Mouse (Mus musculus) liver, embryonic 11.5 days (tissue): ENCODE data around the gene Psma6. TPM values are rescaled to one million over a fixed set of nuclear protein-coding genes. Genes with fewer than 3 reads are reported as not detected.
A peak's percentile ranks its signal among the peaks of the same experiment; 100 is the strongest.

Source experiments
- ATAC-seq: fragments of 200-750 bp; cut with Nextera tagmentation; replicated peaks from 2 replicates; pipeline ENCODE4 v1.8.0; 2017; ENCODE audit warnings: moderate number of reproducible peaks, mild to moderate bottlenecking, moderate TSS enrichment, moderate library complexity; ENCODE audit not compliant: low FRiP score
- DNase-seq: peaks from one replicate; pipeline ENCODE4 v3.0.0-alpha.2; 2017; ENCODE audit warnings: low spot score
- H3K27ac ChIP-seq: fragments of 300-500 bp; sonication (generic); 2 replicates; pipeline ENCODE4 v1.5.1; 2014; ENCODE audit warnings: mild to moderate bottlenecking, low read depth, low read length, control low read depth
- H3K27me3 ChIP-seq: fragments of 300-500 bp; sonication (generic); replicated peaks from 2 replicates; pipeline ENCODE4 v1.6.1; 2014; ENCODE audit warnings: low read length, mixed read lengths; ENCODE audit not compliant: control insufficient read depth, insufficient read depth
- H3K36me3 ChIP-seq: fragments of 300-500 bp; sonication (generic); 2 replicates; pipeline ENCODE4 v1.6.1; 2014; ENCODE audit warnings: mild to moderate bottlenecking, low read length, moderate library complexity, mixed read lengths; ENCODE audit not compliant: control insufficient read depth, insufficient read depth
- H3K4me1 ChIP-seq: fragments of 300-500 bp; sonication (generic); replicated peaks from 2 replicates; pipeline ENCODE4 v1.6.1; 2014; ENCODE audit warnings: low read length, mixed read lengths; ENCODE audit not compliant: control insufficient read depth, insufficient read depth
- H3K4me2 ChIP-seq: fragments of 300-500 bp; sonication (generic); 2 replicates; pipeline ENCODE4 v1.6.1; 2014; ENCODE audit warnings: mild to moderate bottlenecking, control low read depth, moderate library complexity
- H3K4me3 ChIP-seq: fragments of 300-500 bp; sonication (generic); 2 replicates; pipeline ENCODE4 v1.5.1; 2014; ENCODE audit warnings: low read depth, low read length, control low read depth
- H3K9ac ChIP-seq: fragments of 300-500 bp; sonication (generic); 2 replicates; pipeline ENCODE4 v1.6.1; 2014; ENCODE audit warnings: low read depth, low read length, control low read depth
- H3K9me3 ChIP-seq: fragments of 300-500 bp; sonication (generic); 2 replicates; pipeline ENCODE4 v1.6.1; 2016; ENCODE audit warnings: low read length, inconsistent platforms, mixed read lengths; ENCODE audit not compliant: control insufficient read depth
- WGBS: fragments of 180-500 bp; shearing (Covaris S2); extraction: QIAGEN DNeasy Blood & Tissue Kit; methylation state at CpG from one replicate; pipeline ENCODE4 v1.1.7; 2014; 5-methylcytosine and 5-hydroxymethylcytosine counted together
- polyA plus RNA-seq: library from polyadenylated mRNA; unstranded; fragments of >200 nt; fragmentation: Nextera tagmentation; extraction: Ambion mirVana; gene quantifications from 2 replicates; pipeline ENCODE4 v1.2.1, GENCODE M21; 2014

Gene Psma6
- polyA plus RNA-seq, 1 experiment from 2014 or later: 410 TPM

- H3K4me1 ChIP-seq: peaks cover 16% of the 10 kb centered on the region
- H3K9ac ChIP-seq: 0 out of 2 replicates have a peak overlapping the region, but pooled peaks have one; percentile 17
- H3K27ac ChIP-seq: no peak overlapping the region
- H3K9me3 ChIP-seq: no peaks in the 10 kb centered on the region
- no peak overlapping the region for H3K4me3 ChIP-seq
- peak overlapping the region; percentile 12; the same call in 1 of the 2 replicates for H3K4me2 ChIP-seq
- DNase-seq: no peak
- no peaks in the 10 kb centered on the region for H3K36me3 ChIP-seq
- no peak for ATAC-seq
- H3K27me3 ChIP-seq: no peaks in the 10 kb centered on the region
- 27% methylated on average over 11 of the region's 11 CpGs for WGBS
Observed at GRCm38 (mm10) chr12:55438611-55439137, 54.7 kb downstream of the Psma6 start.

DNA sequence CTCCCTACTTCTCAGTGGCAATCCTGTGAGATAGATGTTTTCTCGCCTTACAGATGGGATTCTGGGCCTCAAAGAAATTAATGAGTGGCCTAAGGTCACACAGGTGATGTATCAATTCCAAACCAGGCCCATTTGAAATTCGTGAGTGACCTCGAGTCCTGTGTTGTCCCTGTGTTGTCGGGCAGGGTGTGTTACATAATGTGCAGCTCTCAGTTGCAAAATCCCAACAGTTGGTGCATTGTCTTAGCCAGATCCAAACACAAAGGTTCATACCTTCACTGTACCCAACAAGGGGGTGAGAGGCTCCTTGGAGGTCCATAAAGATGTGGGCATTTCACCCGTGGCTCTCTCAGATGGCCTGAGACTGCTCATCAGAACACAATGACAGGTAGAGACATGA lies 56.4 kb downstream of the Psma6 start:
- no peaks in the 10 kb centered on the region for H3K9me3 ChIP-seq
- 78% methylated on average over 5 of the region's 5 CpGs for WGBS
- H3K9ac ChIP-seq: no peak overlapping the region
- H3K4me3 ChIP-seq: no peak overlapping the region
- DNase-seq: no peak
- H3K27me3 ChIP-seq: no peaks in the 10 kb centered on the region
- peaks cover 16% of the 10 kb centered on the region for H3K4me1 ChIP-seq
- H3K27ac ChIP-seq: no peak overlapping the region
- ATAC-seq: no peak
- no peak overlapping the region for H3K4me2 ChIP-seq
- H3K36me3 ChIP-seq: no peaks in the 10 kb centered on the region

GRCm38 (mm10) chr12:55442245-55442644 lies 58.2 kb downstream of the Psma6 start:
- no peak overlapping the region for H3K4me2 ChIP-seq
- H3K4me3 ChIP-seq: no peak overlapping the region
- no peak overlapping the region for H3K27ac ChIP-seq
- no peaks in the 10 kb centered on the region for H3K27me3 ChIP-seq
- ATAC-seq (no peak), DNase-seq (no peak)
- no peaks in the 10 kb centered on the region for H3K9me3 ChIP-seq
- no peak overlapping the region for H3K9ac ChIP-seq
- H3K4me1 ChIP-seq: peaks cover 12% of the 10 kb centered on the region
- H3K36me3 ChIP-seq: no peaks in the 10 kb centered on the region
- 89% methylated on average over 1 of the region's 1 CpGs for WGBS

GRCm38 (mm10) chr12:55442861-55443850 lies 59.1 kb downstream of the Psma6 start:
- no peak overlapping the region for H3K4me3 ChIP-seq
- DNase-seq (no peak), ATAC-seq (no peak)
- no peaks in the 10 kb centered on the region for H3K9me3 ChIP-seq
- no peaks in the 10 kb centered on the region for H3K36me3 ChIP-seq
- no peak overlapping the region for H3K4me2 ChIP-seq
- WGBS: 62% methylated on average over 9 of the region's 9 CpGs
- H3K27me3 ChIP-seq: no peaks in the 10 kb centered on the region
- H3K27ac ChIP-seq: no peak overlapping the region
- no peak overlapping the region for H3K9ac ChIP-seq
- H3K4me1 ChIP-seq: peaks cover 10% of the 10 kb centered on the region; the same call in 1 of the 2 replicates

- 0 out of 2 replicates have a peak, but pooled peaks cover 7% of the 10 kb centered on the region for H3K4me1 ChIP-seq
- H3K9me3 ChIP-seq: no peaks in the 10 kb centered on the region
- no peak overlapping the region for H3K4me3 ChIP-seq
- H3K27ac ChIP-seq: no peak overlapping the region
- ATAC-seq (no peak), DNase-seq (no peak)
- H3K27me3 ChIP-seq: no peaks in the 10 kb centered on the region
- H3K9ac ChIP-seq: no peak overlapping the region
- 82% methylated on average over 4 of the region's 4 CpGs for WGBS
- H3K4me2 ChIP-seq: no peak overlapping the region
- no peaks in the 10 kb centered on the region for H3K36me3 ChIP-seq
Observed at GRCm38 (mm10) chr12:55444031-55444451, 60.0 kb downstream of the Psma6 start.

DNA sequence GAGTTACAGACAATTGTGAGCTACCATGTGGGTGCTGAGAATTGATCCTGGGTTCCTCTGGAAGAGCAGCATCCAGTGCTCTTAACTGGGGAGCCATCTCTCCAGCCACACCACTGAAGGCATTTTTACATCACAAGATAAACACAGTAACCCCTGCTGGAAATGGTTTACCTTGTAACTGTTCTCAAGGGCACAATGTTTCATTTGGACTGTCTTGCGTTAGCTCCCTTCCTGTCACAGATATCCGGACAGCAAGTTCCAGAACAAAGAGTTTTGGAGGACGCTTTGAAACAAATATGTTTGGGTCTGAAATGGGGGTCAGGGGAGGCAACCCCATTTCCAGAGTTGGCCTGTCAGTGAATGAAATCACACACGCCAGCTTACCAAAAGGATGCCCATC lies 61.6 kb downstream of the Psma6 start:
- H3K27me3 ChIP-seq: no peaks in the 10 kb centered on the region
- ATAC-seq: no peak
- H3K4me3 ChIP-seq: no peak overlapping the region
- peaks cover 11% of the 10 kb centered on the region; the same call in 1 of the 2 replicates for H3K4me1 ChIP-seq
- DNase-seq: no peak
- H3K9me3 ChIP-seq: no peaks in the 10 kb centered on the region
- no peaks in the 10 kb centered on the region for H3K36me3 ChIP-seq
- WGBS: 80% methylated on average over 4 of the region's 4 CpGs
- H3K4me2 ChIP-seq: no peak overlapping the region
- no peak overlapping the region for H3K27ac ChIP-seq
- no peak overlapping the region for H3K9ac ChIP-seq

GRCm38 (mm10) chr12:55446366-55446745 lies 62.3 kb downstream of the Psma6 start:
- H3K9ac ChIP-seq: no peak overlapping the region
- no peak overlapping the region for H3K4me3 ChIP-seq
- ATAC-seq (no peak), DNase-seq (no peak)
- H3K9me3 ChIP-seq: no peaks in the 10 kb centered on the region
- 88% methylated on average over 4 of the region's 4 CpGs for WGBS
- H3K4me1 ChIP-seq: peaks cover 11% of the 10 kb centered on the region; the same call in 1 of the 2 replicates
- H3K27ac ChIP-seq: peak overlapping the region; percentile 54; the same call in 1 of the 2 replicates
- H3K27me3 ChIP-seq: no peaks in the 10 kb centered on the region
- no peak overlapping the region for H3K4me2 ChIP-seq
- H3K36me3 ChIP-seq: no peaks in the 10 kb centered on the region

DNA sequence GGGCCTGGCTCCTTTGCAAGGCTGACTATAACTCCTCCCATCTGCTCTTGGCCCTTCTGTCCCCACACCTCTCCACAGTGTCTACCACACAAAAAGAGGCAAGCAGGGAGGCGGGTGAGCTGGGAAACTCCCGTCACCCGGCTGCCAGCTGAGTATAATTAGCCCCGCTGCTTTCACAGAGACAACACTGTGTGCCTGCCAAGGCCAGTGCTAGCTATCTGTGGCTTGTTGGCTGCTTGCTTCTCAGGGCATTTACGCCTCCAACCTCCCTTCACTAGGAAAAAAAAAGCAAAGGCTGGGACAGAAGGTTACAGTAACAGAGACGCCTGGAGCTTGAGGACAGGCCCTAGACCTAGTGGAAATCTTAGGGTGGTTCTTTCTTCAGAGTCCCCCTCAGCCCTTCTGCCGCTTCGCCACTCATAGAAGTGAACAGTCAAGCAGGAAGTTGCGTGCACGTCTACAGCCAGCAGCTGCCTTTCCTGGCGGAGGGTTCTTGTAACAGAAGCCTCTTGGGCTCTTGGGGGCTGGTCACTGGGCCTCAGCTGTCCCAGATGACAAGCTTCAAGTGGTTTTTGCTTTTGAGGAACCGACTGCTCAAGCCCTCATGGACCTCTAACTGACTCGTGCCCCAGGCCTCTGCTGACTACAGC lies 62.8 kb downstream of the Psma6 start:
- ATAC-seq: peak; percentile 24
- H3K4me1 ChIP-seq: peaks cover 11% of the 10 kb centered on the region; the same call in 1 of the 2 replicates
- H3K4me3 ChIP-seq: no peak overlapping the region
- H3K9ac ChIP-seq: no peak overlapping the region
- WGBS: 38% methylated on average over 13 of the region's 13 CpGs
- no peaks in the 10 kb centered on the region for H3K27me3 ChIP-seq
- H3K4me2 ChIP-seq: no peak overlapping the region
- H3K9me3 ChIP-seq: no peaks in the 10 kb centered on the region
- H3K27ac ChIP-seq: peak overlapping the region; percentile 54; the same call in 1 of the 2 replicates
- DNase-seq: no peak
- H3K36me3 ChIP-seq: no peaks in the 10 kb centered on the region
